Mouse (Mus musculus): ENCODE measurements around the gene Zdhhc14. TPM values are rescaled to one million over a fixed set of nuclear protein-coding genes. Genes with fewer than 3 reads are reported as not detected.
A peak's percentile ranks its signal among the peaks of the same experiment; 100 is the strongest.
"Not testable (repeated sequence)": the region's sequence is repeated elsewhere in the genome, so short reads cannot be mapped to it uniquely, and the experiment has no call there.

Gene Zdhhc14
- polyA plus RNA-seq, 1 experiment: 24.8 TPM

- Histone ChIP-seq H3K4me1 (ENCODE audit: control insufficient read depth, insufficient read depth, low read length) (peaks cover 28% of the 10 kb centered on the region), H3K27me3 (ENCODE audit: control insufficient read depth, insufficient read depth, low read length) (no peaks in the 10 kb centered on the region), H3K4me3 (replicated peaks; ENCODE audit: insufficient read depth, low read depth, low read length) (peak overlapping the region; percentile 6), H3K27ac (ENCODE audit: insufficient read depth, low read length) (peak overlapping the region; percentile 76)
- DNase-seq: peak; percentile 75 to 81
- 11% methylated on average over 25 of the region's 25 CpGs for WGBS
- TF ChIP-seq CTCF (IDR thresholded peaks at IDR 0.05; ENCODE audit: borderline replicate concordance, insufficient read depth, low read depth, low read length) (no peak), POLR2A (IDR thresholded peaks at IDR 0.05; ENCODE audit: borderline replicate concordance, insufficient read depth, low read length) (0 out of 2 replicates have a peak, but pooled peaks have one; percentile 19)
These were observed 129.6 kb downstream of the Zdhhc14 start for GRCm38 (mm10) chr17:5621626-5622591.

- Histone ChIP-seq H3K27me3 (ENCODE audit: control insufficient read depth, insufficient read depth, low read length) (no peaks in the 10 kb centered on the region), H3K4me1 (ENCODE audit: control insufficient read depth, insufficient read depth, low read length) (peaks cover 28% of the 10 kb centered on the region), H3K4me3 (replicated peaks; ENCODE audit: insufficient read depth, low read depth, low read length) (no peak overlapping the region), H3K27ac (ENCODE audit: insufficient read depth, low read length) (peak overlapping the region; percentile 76)
- 64% methylated on average over 6 of the region's 6 CpGs for WGBS
- no peak for DNase-seq
- TF ChIP-seq CTCF (IDR thresholded peaks at IDR 0.05; ENCODE audit: borderline replicate concordance, insufficient read depth, low read depth, low read length): no peak
- TF ChIP-seq POLR2A (IDR thresholded peaks at IDR 0.05; ENCODE audit: borderline replicate concordance, insufficient read depth, low read length): no peak
These were observed 130.4 kb downstream of the Zdhhc14 start for GRCm38 (mm10) chr17:5622764-5623163.

GRCm38 (mm10) chr17:5623181-5623580 is 130.8 kb downstream of the Zdhhc14 start:
- H3K4me3 ChIP-seq (replicated peaks; ENCODE audit: insufficient read depth, low read depth, low read length): no peak overlapping the region
- no peaks in the 10 kb centered on the region for H3K27me3 ChIP-seq (ENCODE audit: control insufficient read depth, insufficient read depth, low read length)
- TF ChIP-seq CTCF (IDR thresholded peaks at IDR 0.05; ENCODE audit: borderline replicate concordance, insufficient read depth, low read depth, low read length) (no peak), POLR2A (IDR thresholded peaks at IDR 0.05; ENCODE audit: borderline replicate concordance, insufficient read depth, low read length) (no peak)
- H3K27ac ChIP-seq (ENCODE audit: insufficient read depth, low read length): peak overlapping the region; percentile 76
- H3K4me1 ChIP-seq (ENCODE audit: control insufficient read depth, insufficient read depth, low read length): peaks cover 31% of the 10 kb centered on the region
- DNase-seq: peak; percentile 45 to 49

DNA sequence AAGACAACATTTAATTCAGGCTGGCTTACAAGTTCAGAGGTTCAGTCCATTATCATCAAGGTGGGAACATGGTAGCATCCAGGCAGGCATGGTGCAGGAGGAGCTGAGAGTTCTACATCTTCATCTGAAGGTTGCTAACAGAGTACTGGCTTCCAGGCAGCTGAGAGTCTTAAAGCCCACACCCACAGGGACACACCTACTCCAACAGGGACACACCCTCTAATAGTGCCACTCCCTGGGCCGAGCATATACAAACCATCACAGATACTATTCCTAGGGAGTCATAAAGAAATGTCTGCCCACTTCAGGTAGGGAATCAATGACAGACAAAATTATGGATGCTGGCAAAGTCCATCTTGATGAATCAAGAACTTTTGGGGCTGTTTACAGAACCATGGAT is 132.5 kb downstream of the Zdhhc14 start:
- 92% methylated on average over 1 of the region's 1 CpGs for WGBS
- not testable (repeated sequence) for H3K27me3 ChIP-seq (ENCODE audit: control insufficient read depth, insufficient read depth, low read length); DNase-seq; H3K27ac ChIP-seq (ENCODE audit: insufficient read depth, low read length); H3K4me3 ChIP-seq (replicated peaks; ENCODE audit: insufficient read depth, low read depth, low read length)
- peaks cover 31% of the 10 kb centered on the region for H3K4me1 ChIP-seq (ENCODE audit: control insufficient read depth, insufficient read depth, low read length)

GRCm38 (mm10) chr17:5626402-5626801 is 134.0 kb downstream of the Zdhhc14 start:
- WGBS: 65% methylated on average over 3 of the region's 3 CpGs

DNA sequence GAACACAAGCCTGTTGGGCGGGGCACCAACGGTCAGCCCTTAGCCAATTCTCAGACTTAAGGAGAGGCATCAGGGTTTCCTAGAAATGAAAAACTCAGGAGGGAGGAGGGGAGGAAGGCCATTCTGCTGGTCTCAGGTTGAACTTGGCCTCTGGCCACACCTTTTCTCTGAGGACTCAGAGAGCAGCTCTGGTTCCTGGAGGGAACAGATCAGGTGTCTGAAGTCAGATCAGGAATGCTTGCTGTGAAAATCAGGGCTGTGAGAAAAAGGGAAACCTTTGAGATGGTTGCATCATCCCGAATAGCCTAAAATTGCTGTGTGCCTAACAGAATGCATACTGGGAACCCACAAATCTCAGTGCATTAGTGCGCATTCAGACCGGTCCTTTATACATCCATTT is 135.3 kb downstream of the Zdhhc14 start:
- no peak overlapping the region for H3K27ac ChIP-seq (ENCODE audit: insufficient read depth, low read length)
- DNase-seq: peak in 1 of 2 experiments; percentile 42
- H3K4me3 ChIP-seq (replicated peaks; ENCODE audit: insufficient read depth, low read depth, low read length): no peak overlapping the region
- peaks cover 16% of the 10 kb centered on the region for H3K4me1 ChIP-seq (ENCODE audit: control insufficient read depth, insufficient read depth, low read length)
- no peaks in the 10 kb centered on the region for H3K27me3 ChIP-seq (ENCODE audit: control insufficient read depth, insufficient read depth, low read length)
- TF ChIP-seq CTCF (IDR thresholded peaks at IDR 0.05; ENCODE audit: borderline replicate concordance, insufficient read depth, low read depth, low read length) (no peak), POLR2A (IDR thresholded peaks at IDR 0.05; ENCODE audit: borderline replicate concordance, insufficient read depth, low read length) (no peak)
- 85% methylated on average over 5 of the region's 5 CpGs for WGBS

More at GRCm38 (mm10) chr17:5626402-5626801, 134.0 kb downstream of the Zdhhc14 start:
- no peaks in the 10 kb centered on the region for H3K27me3 ChIP-seq (ENCODE audit: control insufficient read depth, insufficient read depth, low read length)
- H3K27ac ChIP-seq (ENCODE audit: insufficient read depth, low read length): no peak overlapping the region
- H3K4me3 ChIP-seq (replicated peaks; ENCODE audit: insufficient read depth, low read depth, low read length): no peak overlapping the region
- H3K4me1 ChIP-seq (ENCODE audit: control insufficient read depth, insufficient read depth, low read length): peaks cover 25% of the 10 kb centered on the region
- no peak for TF ChIP-seq POLR2A (IDR thresholded peaks at IDR 0.05; ENCODE audit: borderline replicate concordance, insufficient read depth, low read length)
- TF ChIP-seq CTCF (IDR thresholded peaks at IDR 0.05; ENCODE audit: borderline replicate concordance, insufficient read depth, low read depth, low read length): no peak
- no peak for DNase-seq

- peaks cover 7% of the 10 kb centered on the region; the same call in 1 of the 2 replicates for H3K4me1 ChIP-seq (ENCODE audit: control insufficient read depth, insufficient read depth, low read length)
- TF ChIP-seq CTCF (IDR thresholded peaks at IDR 0.05; ENCODE audit: borderline replicate concordance, insufficient read depth, low read depth, low read length) (no peak), POLR2A (IDR thresholded peaks at IDR 0.05; ENCODE audit: borderline replicate concordance, insufficient read depth, low read length) (no peak)
- H3K27ac ChIP-seq (ENCODE audit: insufficient read depth, low read length): no peak overlapping the region
- no peak overlapping the region for H3K4me3 ChIP-seq (replicated peaks; ENCODE audit: insufficient read depth, low read depth, low read length)
- no peak for DNase-seq
- 73% methylated on average over 4 of the region's 4 CpGs for WGBS
- H3K27me3 ChIP-seq (ENCODE audit: control insufficient read depth, insufficient read depth, low read length): no peaks in the 10 kb centered on the region
These were observed 137.3 kb downstream of the Zdhhc14 start for GRCm38 (mm10) chr17:5629651-5630050.

- TF ChIP-seq CTCF (IDR thresholded peaks at IDR 0.05; ENCODE audit: borderline replicate concordance, insufficient read depth, low read depth, low read length) (no peak), POLR2A (IDR thresholded peaks at IDR 0.05; ENCODE audit: borderline replicate concordance, insufficient read depth, low read length) (no peak)
- no peak for DNase-seq
- H3K4me1 ChIP-seq (ENCODE audit: control insufficient read depth, insufficient read depth, low read length): peaks cover 3% of the 10 kb centered on the region
- H3K27ac ChIP-seq (ENCODE audit: insufficient read depth, low read length): no peak overlapping the region
- 42% methylated on average over 2 of the region's 2 CpGs for WGBS
- no peak overlapping the region for H3K4me3 ChIP-seq (replicated peaks; ENCODE audit: insufficient read depth, low read depth, low read length)
- no peaks in the 10 kb centered on the region for H3K27me3 ChIP-seq (ENCODE audit: control insufficient read depth, insufficient read depth, low read length)
These were observed 142.9 kb downstream of the Zdhhc14 start for GRCm38 (mm10) chr17:5635254-5635653.

Data from cerebellum, adult 2 months (tissue).